Mouse (Mus musculus) embryonic facial prominence, embryonic 13.5 days (tissue): Measurements from ENCODE around the gene Psrc1. TPM values are rescaled to one million over a fixed set of nuclear protein-coding genes. Genes with fewer than 3 reads are reported as not detected.

ENCODE experiments used
- ATAC-seq: fragments of 200-750 bp; cut with Nextera tagmentation; 2 replicates; pipeline ENCODE4 v1.8.0; 2017; ENCODE audit warnings: low read depth; ENCODE audit not compliant: insufficient number of reproducible peaks, insufficient read depth, low FRiP score, low TSS enrichment
- H3K27ac ChIP-seq: fragments of 300-500 bp; sonication (generic); 2 replicates; pipeline ENCODE4 v1.5.1; 2015; ENCODE audit warnings: moderate library complexity, mild to moderate bottlenecking, inconsistent platforms
- H3K27me3 ChIP-seq: fragments of 300-500 bp; sonication (generic); 2 replicates; pipeline ENCODE4 v1.6.1; 2015; ENCODE audit warnings: mild to moderate bottlenecking, inconsistent platforms
- H3K36me3 ChIP-seq: fragments of 300-500 bp; sonication (generic); 2 replicates; pipeline ENCODE4 v1.6.1; 2015; ENCODE audit warnings: mild to moderate bottlenecking, inconsistent platforms
- H3K4me1 ChIP-seq: fragments of 300-500 bp; sonication (generic); 2 replicates; pipeline ENCODE4 v1.6.1; 2015; ENCODE audit warnings: inconsistent platforms
- H3K4me2 ChIP-seq: fragments of 300-500 bp; sonication (generic); 2 replicates; pipeline ENCODE4 v1.6.1; 2015; ENCODE audit warnings: moderate library complexity, mild to moderate bottlenecking, inconsistent platforms
- H3K4me3 ChIP-seq: fragments of 300-500 bp; sonication (generic); 2 replicates; pipeline ENCODE4 v1.5.1; 2015; ENCODE audit warnings: mild to moderate bottlenecking, inconsistent platforms
- H3K9ac ChIP-seq: fragments of 300-500 bp; sonication (generic); 2 replicates; pipeline ENCODE4 v1.6.1; 2015; ENCODE audit warnings: mild to moderate bottlenecking, inconsistent platforms
- H3K9me3 ChIP-seq: fragments of 300-500 bp; sonication (generic); 2 replicates; pipeline ENCODE4 v1.6.1; 2016; ENCODE audit warnings: inconsistent platforms
- WGBS: fragments of 180-500 bp; shearing (Covaris S2); methylation state at CpG from one replicate; pipeline ENCODE4 v1.1.7; 2015; ENCODE audit warnings: mixed read lengths; 5-methylcytosine and 5-hydroxymethylcytosine counted together
- polyA plus RNA-seq: library from polyadenylated mRNA; unstranded; fragments of >200 nt; fragmentation: Nextera tagmentation; extraction: Ambion mirVana; gene quantifications from 2 replicates; pipeline ENCODE4 v1.2.1, GENCODE M21; 2015

The Psrc1 gene
- polyA plus RNA-seq, 1 experiment from 2014 or later = 73.1 TPM

- Histone ChIP-seq H3K27ac (peak overlapping the region; percentile 80), H3K4me1 (peaks cover 47% of the 10 kb centered on the region), H3K27me3 (no peaks in the 10 kb centered on the region), H3K4me3 (no peak overlapping the region), H3K9me3 (no peaks in the 10 kb centered on the region), H3K36me3 (peaks cover 23% of the 10 kb centered on the region), H3K9ac (peak overlapping the region; percentile 55), H3K4me2 (peak overlapping the region; percentile 37)
- ATAC-seq = peak; percentile 53
- 0% methylated on average over 5 of the region's 5 CpGs for WGBS
These were observed 5.5 kb downstream of the Psrc1 start for GRCm38 (mm10) chr3:108389111-108389545.

- peak overlapping the region; percentile 12; the same call in 1 of the 2 replicates for H3K9ac ChIP-seq
- WGBS = 14% methylated on average over 10 of the region's 10 CpGs
- no peak overlapping the region for H3K27ac ChIP-seq
- H3K4me1 ChIP-seq = peaks cover 22% of the 10 kb centered on the region; the same call in 1 of the 2 replicates
- H3K9me3 ChIP-seq = no peaks in the 10 kb centered on the region
- no peak overlapping the region for H3K4me3 ChIP-seq
- no peaks in the 10 kb centered on the region for H3K27me3 ChIP-seq
- peaks cover 25% of the 10 kb centered on the region for H3K36me3 ChIP-seq
- no peak for ATAC-seq
- peak overlapping the region; percentile 32 for H3K4me2 ChIP-seq
These were observed 8.7 kb downstream of the Psrc1 start for GRCm38 (mm10) chr3:108392299-108392698.

GRCm38 (mm10) chr3:108392793-108393192 is 9.2 kb downstream of the Psrc1 start:
- Histone ChIP-seq H3K4me3 (no peak overlapping the region), H3K27me3 (no peaks in the 10 kb centered on the region), H3K4me1 (peaks cover 22% of the 10 kb centered on the region; the same call in 1 of the 2 replicates), H3K27ac (no peak overlapping the region), H3K36me3 (peaks cover 21% of the 10 kb centered on the region), H3K4me2 (peak overlapping the region; percentile 32), H3K9me3 (no peaks in the 10 kb centered on the region), H3K9ac (0 out of 2 replicates have a peak overlapping the region, but pooled peaks have one; percentile 12)
- no peak for ATAC-seq
- 54% methylated on average over 15 of the region's 15 CpGs for WGBS

- Histone ChIP-seq H3K27ac (no peak overlapping the region), H3K36me3 (peaks cover 33% of the 10 kb centered on the region), H3K27me3 (no peaks in the 10 kb centered on the region), H3K9ac (no peak overlapping the region), H3K9me3 (no peaks in the 10 kb centered on the region), H3K4me2 (no peak overlapping the region), H3K4me3 (no peak overlapping the region), H3K4me1 (peaks cover 7% of the 10 kb centered on the region)
- WGBS = 83% methylated on average over 9 of the region's 9 CpGs
- ATAC-seq = no peak
These were observed 14.6 kb downstream of the Psrc1 start for GRCm38 (mm10) chr3:108398281-108398680.

- Histone ChIP-seq H3K36me3 (peaks cover 37% of the 10 kb centered on the region), H3K27ac (no peak overlapping the region), H3K27me3 (no peaks in the 10 kb centered on the region), H3K9me3 (no peaks in the 10 kb centered on the region), H3K9ac (no peak overlapping the region), H3K4me1 (peaks cover 10% of the 10 kb centered on the region), H3K4me2 (no peak overlapping the region), H3K4me3 (no peak overlapping the region)
- 86% methylated on average over 5 of the region's 5 CpGs for WGBS
- no peak for ATAC-seq
These were observed 16.8 kb downstream of the Psrc1 start for GRCm38 (mm10) chr3:108400442-108400841.

- peaks cover 30% of the 10 kb centered on the region for H3K36me3 ChIP-seq
- H3K4me2 ChIP-seq = peak overlapping the region; percentile 50
- H3K9me3 ChIP-seq = no peaks in the 10 kb centered on the region
- H3K9ac ChIP-seq = peak overlapping the region; percentile 54
- H3K27me3 ChIP-seq = no peaks in the 10 kb centered on the region
- H3K27ac ChIP-seq = peak overlapping the region; percentile 8; the same call in 1 of the 2 replicates
- 37% methylated on average over 22 of the region's 22 CpGs for WGBS
- peak overlapping the region; percentile 18 for H3K4me3 ChIP-seq
- ATAC-seq = peak; percentile 84
- peaks cover 13% of the 10 kb centered on the region for H3K4me1 ChIP-seq
These were observed 18.3 kb downstream of the Psrc1 start for GRCm38 (mm10) chr3:108401692-108402527.

GRCm38 (mm10) chr3:108402528-108402920 is 18.9 kb downstream of the Psrc1 start:
- Histone ChIP-seq H3K9ac (no peak overlapping the region), H3K4me1 (peaks cover 13% of the 10 kb centered on the region), H3K27me3 (no peaks in the 10 kb centered on the region), H3K4me3 (no peak overlapping the region), H3K4me2 (no peak overlapping the region), H3K27ac (peak overlapping the region; percentile 8; the same call in 1 of the 2 replicates), H3K36me3 (peaks cover 34% of the 10 kb centered on the region), H3K9me3 (no peaks in the 10 kb centered on the region)
- 88% methylated on average over 15 of the region's 15 CpGs for WGBS
- no peak for ATAC-seq

- H3K36me3 ChIP-seq = peaks cover 18% of the 10 kb centered on the region
These were observed 22.1 kb downstream of the Psrc1 start for GRCm38 (mm10) chr3:108405536-108406305.

GRCm38 (mm10) chr3:108406306-108406885 is 22.8 kb downstream of the Psrc1 start:
- no peak overlapping the region; the same call in 1 of the 2 replicates for H3K27ac ChIP-seq
- 92% methylated on average over 24 of the region's 24 CpGs for WGBS
- no peak overlapping the region for H3K4me3 ChIP-seq
- no peak for ATAC-seq
- peaks cover 18% of the 10 kb centered on the region for H3K36me3 ChIP-seq
- 0 out of 2 replicates have a peak overlapping the region, but pooled peaks have one; percentile 17 for H3K9ac ChIP-seq
- H3K4me1 ChIP-seq = peaks cover 27% of the 10 kb centered on the region
- no peaks in the 10 kb centered on the region for H3K9me3 ChIP-seq
- no peak overlapping the region for H3K4me2 ChIP-seq
- H3K27me3 ChIP-seq = no peaks in the 10 kb centered on the region

More at GRCm38 (mm10) chr3:108405536-108406305, 22.1 kb downstream of the Psrc1 start:
- 43% methylated on average over 14 of the region's 14 CpGs for WGBS
- Histone ChIP-seq H3K4me2 (no peak overlapping the region), H3K9ac (no peak overlapping the region), H3K4me3 (no peak overlapping the region), H3K4me1 (peaks cover 22% of the 10 kb centered on the region), H3K27ac (no peak overlapping the region; the same call in 1 of the 2 replicates), H3K27me3 (no peaks in the 10 kb centered on the region), H3K9me3 (no peaks in the 10 kb centered on the region)
- no peak for ATAC-seq

GRCm38 (mm10) chr3:108408517-108409008 is 24.9 kb downstream of the Psrc1 start:
- Histone ChIP-seq H3K4me1 (peaks cover 28% of the 10 kb centered on the region), H3K27me3 (no peaks in the 10 kb centered on the region), H3K9ac (no peak overlapping the region), H3K4me3 (no peak overlapping the region), H3K9me3 (peaks cover 9% of the 10 kb centered on the region), H3K27ac (no peak overlapping the region), H3K4me2 (no peak overlapping the region), H3K36me3 (peaks cover 37% of the 10 kb centered on the region)
- 91% methylated on average over 8 of the region's 8 CpGs for WGBS
- ATAC-seq = no peak
